12 mouse cellular contexts compared by ENCODE assay signal in the genomic region with DNA sequence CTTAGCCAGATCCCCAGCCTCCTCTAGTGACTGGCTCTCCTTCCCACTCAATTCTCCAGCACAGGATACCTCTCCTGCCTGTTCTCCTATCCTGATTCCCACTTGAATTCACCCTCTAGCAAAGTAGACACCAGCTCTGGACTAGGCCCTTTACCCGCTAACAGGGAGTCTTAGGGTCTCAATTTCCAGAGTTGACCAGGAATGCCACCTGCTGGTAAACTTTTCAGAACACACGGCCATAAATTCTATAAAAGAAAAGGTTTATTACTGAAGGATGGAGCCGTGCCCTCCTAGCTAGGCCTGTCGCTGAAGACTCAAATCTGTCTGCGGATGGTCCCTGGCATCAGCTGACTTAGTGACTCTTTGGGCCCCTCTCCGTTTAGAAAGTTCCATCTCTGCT.
DNase-seq lines count a peak whose midpoint lies in the region; ATAC-seq and TF ChIP-seq lines count a peak whose summit lies in the region.
"Had no signal": no experiment of that assay in that cellular context is flagged by ENCODE, and none has a peak within 500 bp of the region (broad histone marks: within the 10 kb centered on the region; RNA-seq: fewer than 3 reads in every experiment).

No protein-coding gene starts in this region.

- H3K79me2 ChIP-seq in liver, adult 2 months (ENCODE audit: control insufficient read depth, insufficient read depth, low read length), result no peaks in the 10 kb centered on the region

- H3K4me2 ChIP-seq in forebrain, embryonic 14.5 days (ENCODE audit: low read length), result no peak overlapping the region
- H3K4me2 ChIP-seq in forebrain, embryonic 15.5 days (replicated peaks), result no peak overlapping the region
- H3K4me2 ChIP-seq: heart, embryonic 15.5 days had no signal

- H3K9me3 ChIP-seq in forebrain, embryonic 14.5 days (replicated peaks; ENCODE audit: control insufficient read depth, low read length), result no peaks in the 10 kb centered on the region
- H3K9me3 ChIP-seq in forebrain, embryonic 15.5 days, result no peaks in the 10 kb centered on the region
- H3K9me3 ChIP-seq: heart, embryonic 15.5 days had no signal

- no peaks in the 10 kb centered on the region for H3K36me3 ChIP-seq in forebrain, embryonic 14.5 days (ENCODE audit: control insufficient read depth, insufficient read depth, low read length)
- no peaks in the 10 kb centered on the region for H3K36me3 ChIP-seq in forebrain, embryonic 15.5 days
- H3K36me3 ChIP-seq in liver, adult 2 months (ENCODE audit: control insufficient read depth, insufficient read depth, low read length), result no peaks in the 10 kb centered on the region
- H3K36me3 ChIP-seq: heart, embryonic 15.5 days had no signal

- ATAC-seq in forebrain, embryonic 14.5 days, result no peak
- ATAC-seq in forebrain, embryonic 15.5 days (replicated peaks), result no peak
- ATAC-seq: CD4-positive, CD25-positive, alpha-beta regulatory T cell, adult 4 months had no signal

- H3K4me1 ChIP-seq in forebrain, embryonic 14.5 days (ENCODE audit: control insufficient read depth, insufficient read depth, low read length), result no peaks in the 10 kb centered on the region
- no peaks in the 10 kb centered on the region for H3K4me1 ChIP-seq in forebrain, embryonic 15.5 days
- no peaks in the 10 kb centered on the region for H3K4me1 ChIP-seq in liver, adult 2 months (ENCODE audit: control insufficient read depth, insufficient read depth, low read length)
- H3K4me1 ChIP-seq: heart, embryonic 15.5 days had no signal

- TF ChIP-seq CTCF in liver, adult 2 months (IDR thresholded peaks at IDR 0.05; ENCODE audit: low read depth, low read length), result peak; percentile 22; the same call in 1 of the 2 replicates

- 70% methylated on average over 6 of the region's 6 CpGs for WGBS in forebrain, embryonic 14.5 days
- 64% methylated on average over 6 of the region's 6 CpGs for WGBS in forebrain, embryonic 15.5 days
- 68% methylated on average over 6 of the region's 6 CpGs for WGBS in liver, adult 2 months

- DNase-seq in forebrain, embryonic 14.5 days (ENCODE audit: low spot score), result peak; percentile 17
- peak; percentile 48 for DNase-seq in liver, adult 2 months (ENCODE audit: extremely low read depth, low read depth, low spot score)
- DNase-seq in liver (no peak), ZHBTc4 (ENCODE audit: low read depth, low spot score) (peak; percentile 26)
- peak; percentile 29 for DNase-seq in kidney, postnatal 10 days
- DNase-seq in cerebellum, postnatal 14 days, result no peak
- DNase-seq in thymus, postnatal 4 days, result no peak
- DNase-seq: layer of hippocampus, postnatal 36 days had no signal

- no peak overlapping the region for H3K9ac ChIP-seq in forebrain, embryonic 14.5 days (ENCODE audit: low read length)
- no peak overlapping the region for H3K9ac ChIP-seq in forebrain, embryonic 15.5 days (replicated peaks)
- H3K9ac ChIP-seq in liver, adult 2 months (ENCODE audit: low read depth, low read length), result no peak overlapping the region
- H3K9ac ChIP-seq: heart, embryonic 15.5 days had no signal

- no peak for TF ChIP-seq POLR2A in liver, adult 2 months (IDR thresholded peaks at IDR 0.05; ENCODE audit: extremely low read depth, insufficient read depth, low read length)

- H3K4me3 ChIP-seq in forebrain, embryonic 14.5 days (ENCODE audit: low read depth, low read length), result no peak overlapping the region
- no peak overlapping the region for H3K4me3 ChIP-seq in forebrain, embryonic 15.5 days
- no peak overlapping the region for H3K4me3 ChIP-seq in liver, adult 2 months (ENCODE audit: insufficient read depth, low read depth, low read length)
- H3K4me3 ChIP-seq: heart, embryonic 15.5 days had no signal

- no peaks in the 10 kb centered on the region for H3K27me3 ChIP-seq in forebrain, embryonic 14.5 days (replicated peaks; ENCODE audit: control insufficient read depth, insufficient read depth, low read length)
- no peaks in the 10 kb centered on the region for H3K27me3 ChIP-seq in forebrain, embryonic 15.5 days
- no peaks in the 10 kb centered on the region for H3K27me3 ChIP-seq in liver, adult 2 months (ENCODE audit: control insufficient read depth, insufficient read depth, low read length)
- H3K27me3 ChIP-seq: heart, embryonic 15.5 days had no signal

- H3K27ac ChIP-seq in forebrain, embryonic 14.5 days (ENCODE audit: low read depth, low read length), result no peak overlapping the region
- H3K27ac ChIP-seq in forebrain, embryonic 15.5 days (replicated peaks), result no peak overlapping the region
- H3K27ac ChIP-seq in liver, adult 2 months (replicated peaks; ENCODE audit: insufficient read depth, low read depth, low read length), result no peak overlapping the region
- H3K27ac ChIP-seq: heart, embryonic 15.5 days; macrophage had no signal

Comparison
In these comparisons a context has a peak if more than half of its experiments do, and no peak if none do; other contexts are left out.
1. DNase-seq: peak in forebrain, embryonic 14.5 days (single experiment), liver, adult 2 months (single experiment), ZHBTc4 (single experiment) and kidney, postnatal 10 days (single experiment); none in liver (single experiment), cerebellum, postnatal 14 days (0 of 2) and thymus, postnatal 4 days (single experiment).